ENCODE assay signal across 8 mouse cellular contexts in genomic region chr19:9981621-9982020, GRCm38 (mm10). TPM values are rescaled to one million over a fixed set of nuclear protein-coding genes. Genes with fewer than 3 reads are reported as not detected.
DNase-seq lines count a peak whose midpoint lies in the region; ATAC-seq and TF ChIP-seq lines count a peak whose summit lies in the region.

No protein-coding gene starts in this region.

- DNase-seq in kidney, adult 2 months = peak; percentile 31
- no peak for DNase-seq in kidney, adult 8-10 months
- DNase-seq in hindbrain, embryonic 14.5 days (ENCODE audit: low spot score) = no peak
- no peak for DNase-seq in midbrain, embryonic 14.5 days
- DNase-seq in gastrocnemius, postnatal 10 days = no peak
- no peak for DNase-seq in urinary bladder, postnatal 4 days (ENCODE audit: low spot score in 2 of 2)
- DNase-seq in urinary bladder, postnatal 25 days (ENCODE audit: low spot score) = no peak

- H3K4me3 ChIP-seq in kidney, adult 2 months (ENCODE audit: insufficient read depth, low read depth, low read length) = peak overlapping the region; percentile 61; the same call in 1 of the 2 replicates
- H3K4me3 ChIP-seq in brown adipose tissue, adult 24 weeks (ENCODE audit: insufficient read depth, low read depth, low read length) = peak overlapping the region; percentile 75
- peak overlapping the region; percentile 62 for H3K4me3 ChIP-seq in hindbrain, embryonic 14.5 days (replicated peaks; ENCODE audit: low read length)
- H3K4me3 ChIP-seq in midbrain, embryonic 14.5 days (replicated peaks; ENCODE audit: low read depth, low read length) = peak overlapping the region; percentile 85

- no peaks in the 10 kb centered on the region for H3K9me3 ChIP-seq in hindbrain, embryonic 14.5 days (ENCODE audit: control insufficient read depth, low read length)
- H3K9me3 ChIP-seq in midbrain, embryonic 14.5 days (ENCODE audit: control insufficient read depth, low read length) = no peaks in the 10 kb centered on the region

- ATAC-seq in hindbrain, embryonic 14.5 days (ENCODE audit: low FRiP score) = no peak
- no peak for ATAC-seq in midbrain, embryonic 14.5 days (ENCODE audit: low FRiP score, low TSS enrichment)

- no peaks in the 10 kb centered on the region for H3K27me3 ChIP-seq in kidney, adult 2 months (replicated peaks; ENCODE audit: control insufficient read depth, insufficient read depth, low read length)
- H3K27me3 ChIP-seq in hindbrain, embryonic 14.5 days (ENCODE audit: control insufficient read depth, insufficient read depth, low read length) = no peaks in the 10 kb centered on the region
- no peaks in the 10 kb centered on the region for H3K27me3 ChIP-seq in midbrain, embryonic 14.5 days (ENCODE audit: control insufficient read depth, insufficient read depth, low read length)

- H3K36me3 ChIP-seq in kidney, adult 2 months (ENCODE audit: control insufficient read depth, insufficient read depth, low read length) = peaks cover 13% of the 10 kb centered on the region
- peaks cover 27% of the 10 kb centered on the region for H3K36me3 ChIP-seq in hindbrain, embryonic 14.5 days (replicated peaks; ENCODE audit: control insufficient read depth, insufficient read depth)
- H3K36me3 ChIP-seq in midbrain, embryonic 14.5 days (ENCODE audit: control insufficient read depth, insufficient read depth, low read length) = peaks cover 23% of the 10 kb centered on the region

- peak overlapping the region; percentile 92 for H3K27ac ChIP-seq in kidney, adult 2 months (ENCODE audit: insufficient read depth, low read depth, low read length)
- peak overlapping the region; percentile 91 for H3K27ac ChIP-seq in brown adipose tissue, adult 24 weeks (replicated peaks; ENCODE audit: low read depth, low read length)
- peak overlapping the region; percentile 94 for H3K27ac ChIP-seq in hindbrain, embryonic 14.5 days
- peak overlapping the region; percentile 92 for H3K27ac ChIP-seq in midbrain, embryonic 14.5 days (replicated peaks; ENCODE audit: low read depth, low read length)

- no peak for TF ChIP-seq CTCF in kidney, adult 2 months (conservative IDR thresholded peaks at IDR 0.05; ENCODE audit: insufficient read depth, insufficient read length, low read depth, low read length)

- no peak for TF ChIP-seq POLR2A in kidney, adult 2 months (IDR thresholded peaks at IDR 0.05; ENCODE audit: low read depth, low read length)

- peaks cover 23% of the 10 kb centered on the region for H3K4me1 ChIP-seq in kidney, adult 2 months (ENCODE audit: control insufficient read depth, insufficient read depth, low read length)
- H3K4me1 ChIP-seq in brown adipose tissue, adult 24 weeks (ENCODE audit: control insufficient read depth, insufficient read depth, insufficient read length, low read length) = peaks cover 12% of the 10 kb centered on the region; the same call in 1 of the 2 replicates
- peaks cover 18% of the 10 kb centered on the region for H3K4me1 ChIP-seq in hindbrain, embryonic 14.5 days (replicated peaks; ENCODE audit: control insufficient read depth, insufficient read depth, low read length)
- H3K4me1 ChIP-seq in midbrain, embryonic 14.5 days (ENCODE audit: control insufficient read depth, insufficient read depth, low read length) = peaks cover 19% of the 10 kb centered on the region

- peak overlapping the region; percentile 72 for H3K9ac ChIP-seq in hindbrain, embryonic 14.5 days
- H3K9ac ChIP-seq in midbrain, embryonic 14.5 days (replicated peaks; ENCODE audit: low read length) = peak overlapping the region; percentile 76; the same call in 1 of the 2 replicates

- H3K4me2 ChIP-seq in hindbrain, embryonic 14.5 days (replicated peaks) = peak overlapping the region; percentile 91
- H3K4me2 ChIP-seq in midbrain, embryonic 14.5 days (ENCODE audit: low read length) = peak overlapping the region; percentile 85

- WGBS in kidney, adult 2 months = 77% methylated on average over 4 of the region's 4 CpGs
- 68% methylated on average over 4 of the region's 4 CpGs for WGBS in hindbrain, embryonic 14.5 days
- 61% methylated on average over 4 of the region's 4 CpGs for WGBS in midbrain, embryonic 14.5 days

RNA-seq across cellular contexts. Expression of gene Fth1, which starts 1.2 kb away (rescaled TPM):
- 8,110 and 8,726 TPM in 2 replicates for polyA plus RNA-seq in kidney, adult 2 months (2012; rRNA removed)
- 4,010 and 5,287 TPM in 2 replicates for polyA plus RNA-seq in brown adipose tissue, adult 24 weeks (2012; ENCODE audit: insufficient read depth, insufficient read length, missing spikeins)
- polyA plus RNA-seq in hindbrain, embryonic 14.5 days (2014; fragmentation: Nextera tagmentation; extraction: Ambion mirVana) = 1,735 and 1,844 TPM in 2 replicates
- polyA plus RNA-seq in midbrain, embryonic 14.5 days (2014; fragmentation: Nextera tagmentation; extraction: Ambion mirVana) = 1,308 and 1,477 TPM in 2 replicates
- 1,000 to 10,000 TPM; 2,152 to 2,273 TPM for total RNA-seq in gastrocnemius, postnatal 10 days (2021)

RNA-seq across cellular contexts. Expression of gene Best1, which starts 19.8 kb away (rescaled TPM):
- 0.33 and 0.38 TPM in 2 replicates for polyA plus RNA-seq in kidney, adult 2 months (2012; rRNA removed)
- polyA plus RNA-seq in brown adipose tissue, adult 24 weeks (2012; ENCODE audit: insufficient read depth, insufficient read length, missing spikeins) = not detected in 2 replicates
- polyA plus RNA-seq in hindbrain, embryonic 14.5 days (2014; fragmentation: Nextera tagmentation; extraction: Ambion mirVana) = 2.3 and 2.6 TPM in 2 replicates
- 2.1 and 2.5 TPM in 2 replicates for polyA plus RNA-seq in midbrain, embryonic 14.5 days (2014; fragmentation: Nextera tagmentation; extraction: Ambion mirVana)
- 1 to 10 TPM in 1 of 2 experiments, under 1 TPM in 1; 0.59 to 1.1 TPM for total RNA-seq in gastrocnemius, postnatal 10 days (2021)

RNA-seq across cellular contexts. Expression of gene Rab3il1, which starts 19.8 kb away (rescaled TPM):
- 66.0 and 90.9 TPM in 2 replicates for polyA plus RNA-seq in kidney, adult 2 months (2012; rRNA removed)
- 4.8 and 7.5 TPM in 2 replicates for polyA plus RNA-seq in brown adipose tissue, adult 24 weeks (2012; ENCODE audit: insufficient read depth, insufficient read length, missing spikeins)
- 19.3 and 23.8 TPM in 2 replicates for polyA plus RNA-seq in hindbrain, embryonic 14.5 days (2014; fragmentation: Nextera tagmentation; extraction: Ambion mirVana)
- 13.3 and 19.2 TPM in 2 replicates for polyA plus RNA-seq in midbrain, embryonic 14.5 days (2014; fragmentation: Nextera tagmentation; extraction: Ambion mirVana)
- 10 to 100 TPM; 15.0 to 18.9 TPM for total RNA-seq in gastrocnemius, postnatal 10 days (2021)

RNA-seq across cellular contexts. Expression of gene Fads3, which starts 59.7 kb away (rescaled TPM):
- 382 and 459 TPM in 2 replicates for polyA plus RNA-seq in kidney, adult 2 months (2012; rRNA removed)
- polyA plus RNA-seq in brown adipose tissue, adult 24 weeks (2012; ENCODE audit: insufficient read depth, insufficient read length, missing spikeins) = 31.1 and 34.2 TPM in 2 replicates
- polyA plus RNA-seq in hindbrain, embryonic 14.5 days (2014; fragmentation: Nextera tagmentation; extraction: Ambion mirVana) = 24.7 and 25.7 TPM in 2 replicates
- 15.4 and 17.8 TPM in 2 replicates for polyA plus RNA-seq in midbrain, embryonic 14.5 days (2014; fragmentation: Nextera tagmentation; extraction: Ambion mirVana)
- 1 to 10 TPM; 8.7 to 9.1 TPM for total RNA-seq in gastrocnemius, postnatal 10 days (2021)
